Mouse (Mus musculus): ENCODE measurements at regions not wholly inside any gene's neighbourhood (a gene's known extent, or its start where the extent isn't known, plus 50 kb on each side); places are given as distances from the start of the nearest gene placed in this dataset.
A peak's percentile ranks its signal among the peaks of the same experiment; 100 is the strongest.

GRCm38 (mm10) chr16:95809127-95809876 is 107.4 kb downstream of the Ets2 start:
- DNase-seq (ENCODE audit: low spot score) (no peak), ATAC-seq (ENCODE audit: extremely low read depth, insufficient number of reproducible peaks, low FRiP score, poor library complexity, severe bottlenecking) (no peak)
- no peaks in the 10 kb centered on the region for H3K4me1 ChIP-seq (ENCODE audit: insufficient read depth, low read depth, low read length)
- TF ChIP-seq GATA1 (IDR thresholded peaks at IDR 0.05; ENCODE audit: borderline replicate concordance, low read length) (no peak), TAL1 (conservative IDR thresholded peaks at IDR 0.05; ENCODE audit: low read depth, low read length) (no peak), POLR2AphosphoS5 (IDR thresholded peaks at IDR 0.05; ENCODE audit: insufficient replicate concordance, low read depth, low read length) (no peak), GATA2 (IDR thresholded peaks at IDR 0.05; ENCODE audit: borderline replicate concordance, low read depth, low read length) (no peak), CTCF (IDR thresholded peaks at IDR 0.05; ENCODE audit: low read depth, low read length) (no peak)
- no peak overlapping the region for H3K4me3 ChIP-seq (ENCODE audit: low read depth, low read length)
- H3K9me3 ChIP-seq (replicated peaks): no peaks in the 10 kb centered on the region
- H3K27me3 ChIP-seq (ENCODE audit: insufficient read depth, low read length): peaks cover 28% of the 10 kb centered on the region
- no peaks in the 10 kb centered on the region for H3K36me3 ChIP-seq (replicated peaks)

- no peak for TF ChIP-seq POLR2AphosphoS5 (IDR thresholded peaks at IDR 0.05; ENCODE audit: insufficient replicate concordance, low read depth, low read length)
- TF ChIP-seq GATA1 (IDR thresholded peaks at IDR 0.05; ENCODE audit: borderline replicate concordance, low read length): no peak
- no peak for TF ChIP-seq CTCF (IDR thresholded peaks at IDR 0.05; ENCODE audit: low read depth, low read length)
- no peak for TF ChIP-seq TAL1 (conservative IDR thresholded peaks at IDR 0.05; ENCODE audit: low read depth, low read length)
- TF ChIP-seq GATA2 (IDR thresholded peaks at IDR 0.05; ENCODE audit: borderline replicate concordance, low read depth, low read length): no peak
- ATAC-seq (ENCODE audit: extremely low read depth, insufficient number of reproducible peaks, low FRiP score, poor library complexity, severe bottlenecking) (no peak), DNase-seq (ENCODE audit: low spot score) (no peak)
- H3K27me3 ChIP-seq (ENCODE audit: insufficient read depth, low read length): peaks cover 30% of the 10 kb centered on the region
- H3K36me3 ChIP-seq (replicated peaks): no peaks in the 10 kb centered on the region
- no peak overlapping the region for H3K4me3 ChIP-seq (ENCODE audit: low read depth, low read length)
- no peaks in the 10 kb centered on the region for H3K4me1 ChIP-seq (ENCODE audit: insufficient read depth, low read depth, low read length)
- H3K9me3 ChIP-seq (replicated peaks): no peaks in the 10 kb centered on the region
Measured at GRCm38 (mm10) chr16:95806510-95806909, 104.6 kb downstream of the Ets2 start.

- DNase-seq (ENCODE audit: low spot score): no peak
- ATAC-seq (ENCODE audit: extremely low read depth, insufficient number of reproducible peaks, low FRiP score, poor library complexity, severe bottlenecking): peak; percentile 40; the same call in 1 of the 2 replicates
Measured at GRCm38 (mm10) chr16:95804199-95804598, 102.3 kb downstream of the Ets2 start.

DNA sequence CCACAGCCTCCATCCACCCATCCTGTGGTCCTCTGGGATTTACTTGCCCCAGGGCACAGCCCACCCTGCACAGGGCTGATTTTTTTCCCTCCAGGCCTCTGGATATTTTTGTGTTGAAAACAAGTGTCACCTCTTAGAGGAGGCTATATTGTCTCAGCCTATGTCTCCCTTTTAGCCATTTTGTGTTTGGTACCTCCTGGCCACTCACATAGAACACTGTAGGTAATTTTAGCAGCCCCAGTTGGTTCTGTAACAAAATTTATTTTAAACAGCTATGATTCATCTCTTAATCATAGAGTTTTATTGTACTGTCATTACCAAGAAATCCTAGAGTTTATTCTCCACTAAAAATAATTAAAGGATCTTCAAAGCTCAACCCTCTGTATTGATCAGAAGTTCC is 100.8 kb downstream of the Ets2 start:
- no peaks in the 10 kb centered on the region for H3K9me3 ChIP-seq (replicated peaks)
- TF ChIP-seq GATA1 (IDR thresholded peaks at IDR 0.05; ENCODE audit: borderline replicate concordance, low read length) (no peak), POLR2AphosphoS5 (IDR thresholded peaks at IDR 0.05; ENCODE audit: insufficient replicate concordance, low read depth, low read length) (no peak), GATA2 (IDR thresholded peaks at IDR 0.05; ENCODE audit: borderline replicate concordance, low read depth, low read length) (no peak), CTCF (IDR thresholded peaks at IDR 0.05; ENCODE audit: low read depth, low read length) (no peak), TAL1 (conservative IDR thresholded peaks at IDR 0.05; ENCODE audit: low read depth, low read length) (no peak)
- H3K27me3 ChIP-seq (ENCODE audit: insufficient read depth, low read length): peaks cover 26% of the 10 kb centered on the region
- no peak for ATAC-seq (ENCODE audit: extremely low read depth, insufficient number of reproducible peaks, low FRiP score, poor library complexity, severe bottlenecking)
- H3K36me3 ChIP-seq (replicated peaks): no peaks in the 10 kb centered on the region
- DNase-seq (ENCODE audit: low spot score): no peak
- H3K4me3 ChIP-seq (ENCODE audit: low read depth, low read length): no peak overlapping the region
- peaks cover 4% of the 10 kb centered on the region; the same call in 1 of the 2 replicates for H3K4me1 ChIP-seq (ENCODE audit: insufficient read depth, low read depth, low read length)

More at GRCm38 (mm10) chr16:95804199-95804598, 102.3 kb downstream of the Ets2 start:
- TF ChIP-seq CTCF (IDR thresholded peaks at IDR 0.05; ENCODE audit: low read depth, low read length): no peak
- TF ChIP-seq GATA2 (IDR thresholded peaks at IDR 0.05; ENCODE audit: borderline replicate concordance, low read depth, low read length): no peak
- Histone ChIP-seq H3K36me3 (replicated peaks) (no peaks in the 10 kb centered on the region), H3K9me3 (replicated peaks) (no peaks in the 10 kb centered on the region), H3K4me1 (ENCODE audit: insufficient read depth, low read depth, low read length) (no peaks in the 10 kb centered on the region), H3K4me3 (ENCODE audit: low read depth, low read length) (no peak overlapping the region), H3K27me3 (ENCODE audit: insufficient read depth, low read length) (peaks cover 33% of the 10 kb centered on the region)

GRCm38 (mm10) chr16:95802207-95802606 is 100.3 kb downstream of the Ets2 start:
- Histone ChIP-seq H3K9me3 (replicated peaks) (no peaks in the 10 kb centered on the region), H3K27me3 (ENCODE audit: insufficient read depth, low read length) (peaks cover 26% of the 10 kb centered on the region), H3K4me1 (ENCODE audit: insufficient read depth, low read depth, low read length) (peaks cover 4% of the 10 kb centered on the region; the same call in 1 of the 2 replicates), H3K4me3 (ENCODE audit: low read depth, low read length) (no peak overlapping the region), H3K36me3 (replicated peaks) (no peaks in the 10 kb centered on the region)
- ATAC-seq (ENCODE audit: extremely low read depth, insufficient number of reproducible peaks, low FRiP score, poor library complexity, severe bottlenecking) (no peak), DNase-seq (ENCODE audit: low spot score) (no peak)
- TF ChIP-seq GATA1 (IDR thresholded peaks at IDR 0.05; ENCODE audit: borderline replicate concordance, low read length) (no peak), CTCF (IDR thresholded peaks at IDR 0.05; ENCODE audit: low read depth, low read length) (no peak), GATA2 (IDR thresholded peaks at IDR 0.05; ENCODE audit: borderline replicate concordance, low read depth, low read length) (no peak), POLR2AphosphoS5 (IDR thresholded peaks at IDR 0.05; ENCODE audit: insufficient replicate concordance, low read depth, low read length) (no peak), TAL1 (conservative IDR thresholded peaks at IDR 0.05; ENCODE audit: low read depth, low read length) (no peak)

DNA sequence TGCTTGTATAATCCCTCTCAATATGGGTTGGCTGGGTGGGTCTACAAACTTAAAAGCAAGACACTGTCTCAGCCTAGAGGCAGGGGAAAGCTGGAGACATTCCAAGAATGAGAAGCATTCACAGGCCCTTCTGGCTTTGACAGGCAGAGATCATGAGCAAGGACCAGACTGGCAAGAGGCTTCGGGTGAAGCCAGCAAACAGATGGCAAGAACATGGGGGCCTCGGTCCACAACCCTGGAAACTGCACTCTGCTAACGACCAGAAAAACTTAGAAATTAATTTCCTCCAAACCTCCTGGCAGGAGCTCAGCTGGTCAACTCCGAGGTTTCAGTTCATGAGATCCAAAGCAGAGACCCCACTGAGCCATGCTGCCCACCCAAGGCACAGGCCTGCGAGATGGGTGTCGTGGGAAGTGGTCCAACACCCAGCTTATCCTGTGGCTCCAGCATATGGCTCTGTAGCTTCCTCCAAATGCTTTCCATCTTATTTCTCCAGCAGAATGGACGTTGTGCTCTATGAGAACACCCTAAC is 99.1 kb downstream of the Ets2 start:
- Histone ChIP-seq H3K4me1 (ENCODE audit: insufficient read depth, low read depth, low read length) (peaks cover 4% of the 10 kb centered on the region; the same call in 1 of the 2 replicates), H3K4me3 (ENCODE audit: low read depth, low read length) (no peak overlapping the region), H3K27me3 (ENCODE audit: insufficient read depth, low read length) (peaks cover 27% of the 10 kb centered on the region), H3K36me3 (replicated peaks) (no peaks in the 10 kb centered on the region), H3K9me3 (replicated peaks) (no peaks in the 10 kb centered on the region)
- TF ChIP-seq TAL1 (conservative IDR thresholded peaks at IDR 0.05; ENCODE audit: low read depth, low read length): no peak
- TF ChIP-seq GATA2 (IDR thresholded peaks at IDR 0.05; ENCODE audit: borderline replicate concordance, low read depth, low read length): no peak
- no peak for TF ChIP-seq GATA1 (IDR thresholded peaks at IDR 0.05; ENCODE audit: borderline replicate concordance, low read length)
- no peak for TF ChIP-seq POLR2AphosphoS5 (IDR thresholded peaks at IDR 0.05; ENCODE audit: insufficient replicate concordance, low read depth, low read length)
- TF ChIP-seq CTCF (IDR thresholded peaks at IDR 0.05; ENCODE audit: low read depth, low read length): no peak
- ATAC-seq (ENCODE audit: extremely low read depth, insufficient number of reproducible peaks, low FRiP score, poor library complexity, severe bottlenecking) (no peak), DNase-seq (ENCODE audit: low spot score) (no peak)

Data from G1E (cell line).